Mouse (Mus musculus): ENCODE results near the gene Myh14. TPM values are rescaled to one million over a fixed set of nuclear protein-coding genes. Genes with fewer than 3 reads are reported as not detected.

Myh14 gene
- polyA plus RNA-seq, 1 experiment from 2014 or later, result 0.56 TPM

GRCm38 (mm10) chr7:44636684-44637083 is 34.0 kb downstream of the Myh14 start:
- Histone ChIP-seq H3K27me3 (ENCODE audit: control insufficient read depth, insufficient read depth, low read length) (peaks cover 67% of the 10 kb centered on the region), H3K36me3 (ENCODE audit: control insufficient read depth, insufficient read depth, low read length) (no peaks in the 10 kb centered on the region), H3K4me1 (ENCODE audit: control insufficient read depth, insufficient read depth, low read length) (no peaks in the 10 kb centered on the region), H3K9ac (ENCODE audit: low read depth, low read length) (no peak overlapping the region), H3K4me3 (ENCODE audit: low read depth, low read length) (no peak overlapping the region), H3K9me3 (replicated peaks; ENCODE audit: control insufficient read depth, low read length) (no peaks in the 10 kb centered on the region), H3K27ac (ENCODE audit: low read depth, low read length) (no peak overlapping the region), H3K4me2 (no peak overlapping the region)
- WGBS (ENCODE audit: insufficient replicate concordance), result 76% methylated on average over 9 of the region's 9 CpGs
- no peak for ATAC-seq (replicated peaks; ENCODE audit: insufficient number of reproducible peaks, low FRiP score, low TSS enrichment)

- 14% methylated on average over 15 of the region's 15 CpGs for WGBS (ENCODE audit: insufficient replicate concordance)
Measured at GRCm38 (mm10) chr7:44633407-44633806, 37.2 kb downstream of the Myh14 start.

GRCm38 (mm10) chr7:44632676-44633075 is 38.0 kb downstream of the Myh14 start:
- 29% methylated on average over 13 of the region's 13 CpGs for whole genome bisulfite sequencing (ENCODE audit: insufficient replicate concordance)
- Histone ChIP-seq H3K4me1 (ENCODE audit: control insufficient read depth, insufficient read depth, low read length) (no peaks in the 10 kb centered on the region), H3K27me3 (ENCODE audit: control insufficient read depth, insufficient read depth, low read length) (peaks cover 30% of the 10 kb centered on the region), H3K36me3 (ENCODE audit: control insufficient read depth, insufficient read depth, low read length) (no peaks in the 10 kb centered on the region), H3K9ac (ENCODE audit: low read depth, low read length) (no peak overlapping the region), H3K27ac (ENCODE audit: low read depth, low read length) (no peak overlapping the region), H3K9me3 (replicated peaks; ENCODE audit: control insufficient read depth, low read length) (no peaks in the 10 kb centered on the region), H3K4me3 (ENCODE audit: low read depth, low read length) (no peak overlapping the region), H3K4me2 (no peak overlapping the region)
- no peak for ATAC-seq (replicated peaks; ENCODE audit: insufficient number of reproducible peaks, low FRiP score, low TSS enrichment)

More at GRCm38 (mm10) chr7:44633407-44633806, 37.2 kb downstream of the Myh14 start:
- H3K4me1 ChIP-seq (ENCODE audit: control insufficient read depth, insufficient read depth, low read length), result no peaks in the 10 kb centered on the region
- no peak overlapping the region for H3K9ac ChIP-seq (ENCODE audit: low read depth, low read length)
- no peak overlapping the region for H3K27ac ChIP-seq (ENCODE audit: low read depth, low read length)
- no peak for ATAC-seq (replicated peaks; ENCODE audit: insufficient number of reproducible peaks, low FRiP score, low TSS enrichment)
- no peak overlapping the region for H3K4me2 ChIP-seq
- peaks cover 37% of the 10 kb centered on the region for H3K27me3 ChIP-seq (ENCODE audit: control insufficient read depth, insufficient read depth, low read length)
- H3K9me3 ChIP-seq (replicated peaks; ENCODE audit: control insufficient read depth, low read length), result no peaks in the 10 kb centered on the region
- H3K36me3 ChIP-seq (ENCODE audit: control insufficient read depth, insufficient read depth, low read length), result no peaks in the 10 kb centered on the region
- no peak overlapping the region for H3K4me3 ChIP-seq (ENCODE audit: low read depth, low read length)

- Histone ChIP-seq H3K4me3 (ENCODE audit: low read depth, low read length) (no peak overlapping the region), H3K4me1 (ENCODE audit: control insufficient read depth, insufficient read depth, low read length) (no peaks in the 10 kb centered on the region), H3K9me3 (replicated peaks; ENCODE audit: control insufficient read depth, low read length) (no peaks in the 10 kb centered on the region), H3K4me2 (no peak overlapping the region), H3K27ac (ENCODE audit: low read depth, low read length) (no peak overlapping the region), H3K27me3 (ENCODE audit: control insufficient read depth, insufficient read depth, low read length) (peaks cover 26% of the 10 kb centered on the region), H3K36me3 (ENCODE audit: control insufficient read depth, insufficient read depth, low read length) (no peaks in the 10 kb centered on the region), H3K9ac (ENCODE audit: low read depth, low read length) (no peak overlapping the region)
- 61% methylated on average over 13 of the region's 13 CpGs for WGBS (ENCODE audit: insufficient replicate concordance)
- peak; percentile 31; the same call in 1 of the 2 replicates for ATAC-seq (replicated peaks; ENCODE audit: insufficient number of reproducible peaks, low FRiP score, low TSS enrichment)
Measured at GRCm38 (mm10) chr7:44630437-44630836, 40.2 kb downstream of the Myh14 start.

DNA sequence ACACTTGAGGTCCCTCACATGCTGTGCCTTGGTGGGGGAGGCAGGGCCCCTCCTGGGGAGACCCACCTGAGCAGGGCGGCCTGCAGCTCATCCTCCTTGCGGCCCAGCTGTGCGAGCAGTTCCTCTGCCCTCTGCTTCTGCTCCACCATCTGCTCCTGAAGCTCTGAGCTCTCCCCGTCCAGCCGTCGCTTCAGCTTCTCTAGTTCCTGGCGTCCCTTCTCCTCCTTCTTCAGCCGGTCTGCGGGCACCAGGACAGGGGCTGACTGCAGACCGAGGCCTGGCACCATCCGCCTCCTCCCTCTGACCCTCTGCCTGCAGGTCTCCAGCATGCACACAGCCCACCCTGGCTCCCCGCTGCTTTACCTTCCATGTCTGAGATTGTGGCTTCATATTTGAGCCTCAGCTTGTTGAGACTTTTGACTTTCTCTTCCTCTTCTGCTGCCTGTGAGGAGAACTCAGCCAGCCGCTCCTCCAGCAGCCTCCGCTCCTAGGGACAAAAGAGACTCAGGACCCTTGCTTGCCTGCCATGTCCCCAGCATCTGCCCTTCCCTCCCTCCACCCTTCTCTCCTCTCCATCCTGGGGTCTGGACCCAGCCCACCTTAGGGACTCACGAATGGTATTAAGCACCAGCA is 42.1 kb downstream of the Myh14 start:
- Histone ChIP-seq H3K9me3 (replicated peaks; ENCODE audit: control insufficient read depth, low read length) (no peaks in the 10 kb centered on the region), H3K27ac (ENCODE audit: low read depth, low read length) (no peak overlapping the region), H3K4me3 (ENCODE audit: low read depth, low read length) (no peak overlapping the region), H3K4me2 (no peak overlapping the region), H3K36me3 (ENCODE audit: control insufficient read depth, insufficient read depth, low read length) (no peaks in the 10 kb centered on the region), H3K27me3 (ENCODE audit: control insufficient read depth, insufficient read depth, low read length) (peaks cover 21% of the 10 kb centered on the region), H3K9ac (ENCODE audit: low read depth, low read length) (no peak overlapping the region), H3K4me1 (ENCODE audit: control insufficient read depth, insufficient read depth, low read length) (no peaks in the 10 kb centered on the region)
- WGBS (ENCODE audit: insufficient replicate concordance), result 80% methylated on average over 15 of the region's 15 CpGs
- ATAC-seq (replicated peaks; ENCODE audit: insufficient number of reproducible peaks, low FRiP score, low TSS enrichment), result no peak

DNA sequence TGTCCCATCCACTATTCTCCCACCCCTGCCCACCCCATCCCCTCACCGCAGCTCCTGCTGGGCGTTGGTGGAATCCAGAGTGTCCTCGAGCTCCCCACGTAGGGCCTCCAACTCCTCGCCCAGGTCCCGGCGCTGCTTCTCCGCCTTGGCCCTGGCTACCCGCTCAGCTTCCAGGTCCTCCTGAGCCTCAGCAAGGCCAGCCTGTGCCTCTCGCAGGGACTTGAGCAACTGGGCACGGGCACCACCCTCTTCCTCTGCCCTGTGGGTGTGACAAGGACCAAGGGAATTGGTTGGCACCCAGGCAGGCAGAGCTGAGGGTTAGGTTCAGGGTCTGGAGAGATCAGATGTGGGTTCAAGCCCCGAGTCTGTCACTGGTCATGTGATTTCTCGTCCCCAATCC is 43.7 kb downstream of the Myh14 start:
- Histone ChIP-seq H3K4me3 (ENCODE audit: low read depth, low read length) (no peak overlapping the region), H3K36me3 (ENCODE audit: control insufficient read depth, insufficient read depth, low read length) (no peaks in the 10 kb centered on the region), H3K27me3 (ENCODE audit: control insufficient read depth, insufficient read depth, low read length) (peaks cover 13% of the 10 kb centered on the region), H3K27ac (ENCODE audit: low read depth, low read length) (no peak overlapping the region), H3K9me3 (replicated peaks; ENCODE audit: control insufficient read depth, low read length) (no peaks in the 10 kb centered on the region), H3K9ac (ENCODE audit: low read depth, low read length) (no peak overlapping the region), H3K4me2 (no peak overlapping the region), H3K4me1 (ENCODE audit: control insufficient read depth, insufficient read depth, low read length) (no peaks in the 10 kb centered on the region)
- ATAC-seq (replicated peaks; ENCODE audit: insufficient number of reproducible peaks, low FRiP score, low TSS enrichment), result no peak
- 83% methylated on average over 13 of the region's 13 CpGs for WGBS (ENCODE audit: insufficient replicate concordance)

DNA sequence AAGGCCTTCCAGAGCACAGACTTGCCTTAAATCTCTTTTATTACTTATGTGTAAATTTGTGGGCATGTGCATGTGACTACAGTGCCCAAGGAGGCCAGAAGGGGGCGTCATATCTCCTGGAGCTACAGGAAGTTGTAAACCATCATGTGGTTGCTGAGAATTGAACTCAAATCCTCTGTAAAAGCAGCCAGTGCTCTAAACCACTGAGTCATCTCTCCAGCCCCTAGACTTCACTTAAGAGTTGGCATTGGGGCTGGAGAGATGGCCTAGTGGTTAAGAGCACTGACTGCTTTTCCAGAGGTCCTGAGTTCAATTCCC is 44.6 kb downstream of the Myh14 start:
- 36% methylated on average over 1 of the region's 1 CpGs for WGBS (ENCODE audit: insufficient replicate concordance)
- Histone ChIP-seq H3K27ac (ENCODE audit: low read depth, low read length) (no peak overlapping the region), H3K4me2 (no peak overlapping the region), H3K9me3 (replicated peaks; ENCODE audit: control insufficient read depth, low read length) (no peaks in the 10 kb centered on the region), H3K36me3 (ENCODE audit: control insufficient read depth, insufficient read depth, low read length) (no peaks in the 10 kb centered on the region), H3K27me3 (ENCODE audit: control insufficient read depth, insufficient read depth, low read length) (peaks cover 10% of the 10 kb centered on the region; the same call in 1 of the 2 replicates), H3K9ac (ENCODE audit: low read depth, low read length) (no peak overlapping the region), H3K4me1 (ENCODE audit: control insufficient read depth, insufficient read depth, low read length) (no peaks in the 10 kb centered on the region), H3K4me3 (ENCODE audit: low read depth, low read length) (no peak overlapping the region)
- ATAC-seq (replicated peaks; ENCODE audit: insufficient number of reproducible peaks, low FRiP score, low TSS enrichment), result no peak

DNA sequence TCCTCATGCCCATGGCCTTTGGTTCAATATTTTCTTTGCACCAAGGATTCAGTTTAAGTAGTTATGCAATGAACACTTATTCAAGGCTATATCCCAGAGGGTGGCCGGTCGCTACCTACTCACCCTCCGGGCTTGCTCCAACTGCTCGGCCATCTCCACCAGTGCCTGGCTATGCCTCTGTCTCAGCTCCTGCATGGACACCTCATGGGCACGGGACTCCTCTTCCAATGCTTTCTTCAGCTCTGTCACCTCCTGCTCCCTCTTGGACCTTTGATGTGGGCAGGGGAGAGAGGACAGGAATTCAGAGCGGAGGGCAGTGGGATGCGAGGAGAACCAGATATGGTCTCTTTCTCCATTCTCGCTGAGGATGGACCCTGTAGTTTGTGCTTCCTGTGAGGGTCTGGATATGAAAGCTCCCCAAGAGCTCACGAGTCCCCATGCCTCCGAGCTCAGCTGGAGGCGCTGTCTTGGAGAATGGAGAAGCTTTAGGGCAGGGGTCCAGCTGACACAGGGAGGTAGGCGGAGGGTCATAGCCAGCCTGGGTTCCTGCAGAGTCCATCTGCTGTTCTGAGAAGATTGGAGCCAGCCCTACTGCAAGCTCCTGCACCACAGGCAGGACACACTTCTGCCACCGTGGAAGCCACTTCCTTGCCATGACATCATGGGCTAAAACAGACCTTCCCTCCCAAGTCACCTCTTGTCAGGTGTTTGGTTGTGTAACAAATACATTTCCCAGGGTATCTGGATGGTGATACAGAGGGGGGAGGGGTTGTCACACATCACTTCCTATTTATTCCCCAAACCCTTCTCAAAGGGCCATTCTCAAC is 45.2 kb downstream of the Myh14 start:
- Histone ChIP-seq H3K36me3 (ENCODE audit: control insufficient read depth, insufficient read depth, low read length) (no peaks in the 10 kb centered on the region), H3K4me1 (ENCODE audit: control insufficient read depth, insufficient read depth, low read length) (no peaks in the 10 kb centered on the region), H3K27me3 (ENCODE audit: control insufficient read depth, insufficient read depth, low read length) (peaks cover 10% of the 10 kb centered on the region; the same call in 1 of the 2 replicates), H3K9ac (ENCODE audit: low read depth, low read length) (no peak overlapping the region), H3K4me2 (no peak overlapping the region), H3K4me3 (ENCODE audit: low read depth, low read length) (no peak overlapping the region), H3K9me3 (replicated peaks; ENCODE audit: control insufficient read depth, low read length) (no peaks in the 10 kb centered on the region), H3K27ac (ENCODE audit: low read depth, low read length) (no peak overlapping the region)
- WGBS (ENCODE audit: insufficient replicate concordance), result 79% methylated on average over 13 of the region's 13 CpGs
- ATAC-seq (replicated peaks; ENCODE audit: insufficient number of reproducible peaks, low FRiP score, low TSS enrichment), result no peak

Data from heart, embryonic 11.5 days (tissue).